Comparison of ENCODE assay signal across 9 mouse cellular contexts in the genomic region with DNA sequence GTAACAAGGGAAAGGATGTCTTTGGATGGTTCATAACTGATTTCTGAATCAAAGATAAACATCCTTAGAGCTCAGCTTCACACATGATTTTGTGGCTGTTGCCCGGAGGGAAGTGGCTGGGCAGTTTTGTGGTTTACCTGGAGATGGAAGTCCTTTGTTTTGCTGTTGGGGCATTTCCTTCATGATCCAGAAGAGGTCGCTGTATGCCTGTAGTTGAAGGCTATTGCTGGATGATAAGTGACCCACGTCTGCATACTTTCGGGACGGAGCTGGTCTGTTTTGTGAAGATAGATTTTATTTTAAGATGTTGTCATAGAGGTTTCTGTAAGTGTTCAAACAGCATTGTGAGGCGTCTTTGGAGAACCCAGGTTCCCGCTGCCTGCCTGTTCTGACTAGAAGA.
DNase-seq lines count a peak whose midpoint lies in the region; ATAC-seq and TF ChIP-seq lines count a peak whose summit lies in the region.
"Had no signal": no experiment of that assay in that cellular context is flagged by ENCODE, and none has a peak within 500 bp of the region (broad histone marks: within the 10 kb centered on the region; RNA-seq: fewer than 3 reads in every experiment).

No protein-coding gene starts in this region.

- peaks cover 0 to 4% of the 10 kb centered on the region in 2 experiments; a peak in 1 of 4 replicates for H3K4me1 ChIP-seq in ES-E14 (ENCODE audit: control insufficient read depth in 2 of 2, insufficient read depth in 2 of 2, low read length in 2 of 2, poor library complexity in 1 of 2)
- no peaks in the 10 kb centered on the region for H3K4me1 ChIP-seq in small intestine, adult 2 months (ENCODE audit: control insufficient read depth, insufficient read depth, insufficient read length, low read length)

- TF ChIP-seq CTCF in small intestine, adult 2 months (IDR thresholded peaks at IDR 0.05; ENCODE audit: extremely low read depth, insufficient read length, insufficient replicate concordance, low read depth, low read length): peak; percentile 5; the same call in 1 of the 2 replicates

- TF ChIP-seq POLR2A in small intestine, adult 2 months (IDR thresholded peaks at IDR 0.05; ENCODE audit: low read depth, low read length): no peak

- ATAC-seq in CD4-positive, CD25-positive, alpha-beta regulatory T cell, adult 4 months: no peak

- H3K9me3 ChIP-seq in ES-E14 (ENCODE audit: control insufficient read depth, insufficient read depth, low read depth, low read length): no peaks in the 10 kb centered on the region
- H3K9me3 ChIP-seq: heart, embryonic 13.5 days had no signal

- H3K4me3 ChIP-seq in ES-E14 (ENCODE audit: insufficient read depth in 1 of 2, low read depth in 1 of 2, low read length in 2 of 2, poor library complexity in 1 of 2, severe bottlenecking in 1 of 2): no peak overlapping the region
- H3K4me3 ChIP-seq in small intestine, adult 2 months (ENCODE audit: low read depth, low read length): no peak overlapping the region
- H3K4me3 ChIP-seq: heart, embryonic 13.5 days had no signal

- H3K36me3 ChIP-seq in ES-E14 (ENCODE audit: control insufficient read depth, insufficient read depth, low read length, poor library complexity, severe bottlenecking): no peaks in the 10 kb centered on the region
- H3K36me3 ChIP-seq in small intestine, adult 2 months (ENCODE audit: control insufficient read depth, insufficient read depth, low read length): no peaks in the 10 kb centered on the region
- H3K36me3 ChIP-seq: heart, embryonic 13.5 days had no signal

- 46% methylated on average over 7 of the region's 7 CpGs for WGBS in small intestine, adult 2 months

- H3K9ac ChIP-seq in ES-E14 (ENCODE audit: insufficient read depth, low read depth, low read length, poor library complexity, severe bottlenecking): no peak overlapping the region
- H3K9ac ChIP-seq: heart, embryonic 13.5 days had no signal

- in situ Hi-C loops in ES-E14 (cut with MboI; ENCODE audit: low sequenced_read_pairs in 2 of 2, unreplicated experiment in 2 of 2): no loop called here

- no peak overlapping the region for H3K27ac ChIP-seq in ES-E14 (ENCODE audit: insufficient read depth, low read depth, low read length, poor library complexity, severe bottlenecking)
- H3K27ac ChIP-seq in small intestine, adult 2 months (ENCODE audit: insufficient read depth, low read depth, low read length): no peak overlapping the region
- H3K27ac ChIP-seq: heart, embryonic 13.5 days had no signal

- H3K27me3 ChIP-seq in small intestine, adult 2 months (ENCODE audit: control insufficient read depth, insufficient read depth, low read length): no peaks in the 10 kb centered on the region
- H3K27me3 ChIP-seq: heart, embryonic 13.5 days had no signal

- DNase-seq in CD4-positive, CD25-positive, alpha-beta regulatory T cell, adult 2 months (ENCODE audit: low read depth, low spot score): peak; percentile 54
- peak; percentile 60 for DNase-seq in ES-E14 (ENCODE audit: low read depth, low spot score)
- DNase-seq in cerebellum, adult 8-10 months: peak; percentile 42
- DNase-seq in gastrocnemius, postnatal 4 days (ENCODE audit: low spot score in 2 of 2): peak; percentile 30 to 47
- peak; percentile 40 for DNase-seq in layer of hippocampus, adult 9-11 months
- peak; percentile 80 for DNase-seq in lung, postnatal 36 days

TF ChIP-seq in ES-E14, 5 proteins besides CTCF, POLR2A, EP300 and RAD21:
- TF ChIP-seq CHD2 (IDR thresholded peaks at IDR 0.05; ENCODE audit: low read depth, low read length) (no peak), ZNF384 (IDR thresholded peaks at IDR 0.05; ENCODE audit: low read depth, low read length) (no peak), MAFK (IDR thresholded peaks at IDR 0.05; ENCODE audit: insufficient read depth, low read depth, low read length) (peak; percentile 42; the same call in 1 of the 2 replicates), HCFC1 (IDR thresholded peaks at IDR 0.05; ENCODE audit: borderline replicate concordance, insufficient read depth, low read length) (no peak), ZC3H11A (IDR thresholded peaks at IDR 0.05; ENCODE audit: borderline replicate concordance, low read depth, low read length) (peak; percentile 65)
TF ChIP-seq in ES-E14: peak in this region for 2.
